In the genomic region with DNA sequence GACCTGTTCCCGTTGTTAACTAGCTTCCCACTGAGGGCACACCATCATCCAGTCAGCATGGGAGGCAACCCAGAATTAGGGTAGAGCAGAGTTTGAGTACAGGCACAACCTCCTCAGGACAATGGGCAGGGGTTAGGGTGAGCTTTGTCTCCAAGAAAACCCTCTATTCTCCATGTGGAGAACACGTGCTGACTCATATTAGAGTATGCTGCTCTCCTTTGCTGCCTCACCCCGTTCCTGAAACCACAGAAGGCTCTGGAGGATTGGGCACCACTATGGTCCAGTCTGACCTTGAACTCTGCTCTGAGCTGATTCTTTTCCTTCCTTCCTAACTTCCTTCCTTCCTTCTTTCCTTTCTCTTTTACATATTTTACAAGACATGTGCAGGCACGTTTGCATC, we compare ENCODE assay signal across 21 mouse cellular contexts. TPM values are rescaled to one million over a fixed set of nuclear protein-coding genes. Genes with fewer than 3 reads are reported as not detected.
"Had no signal": no experiment of that assay in that cellular context is flagged by ENCODE, and none has a peak within 500 bp of the region (broad histone marks: within the 10 kb centered on the region; RNA-seq: fewer than 3 reads in every experiment).

No protein-coding gene starts in this region.

- H3K9me3 ChIP-seq: midbrain, embryonic 10.5 days; midbrain, embryonic 12.5 days; neural tube, embryonic 12.5 days had no signal

- DNase-seq: lung, adult 18-20 months; lung, embryonic 14.5 days; lung, postnatal 10 days; lung, postnatal 4 days; midbrain, embryonic 14.5 days; right cerebral cortex, postnatal 14 days; right cerebral cortex, postnatal 4 days; spleen, adult 18-20 months; thymus, adult 2 months; thymus, postnatal 25 days; thymus, postnatal 4 days had no signal

- ATAC-seq: midbrain, embryonic 16.5 days had no signal

- H3K4me2 ChIP-seq: lung, embryonic 14.5 days; midbrain, embryonic 12.5 days; neural tube, embryonic 12.5 days had no signal

- H3K27me3 ChIP-seq: midbrain, embryonic 12.5 days; neural tube, embryonic 12.5 days had no signal

- H3K36me3 ChIP-seq: midbrain, embryonic 10.5 days; midbrain, embryonic 12.5 days; neural tube, embryonic 12.5 days had no signal

- H3K4me3 ChIP-seq: midbrain, embryonic 10.5 days; midbrain, embryonic 12.5 days; neural tube, embryonic 12.5 days had no signal

RNA-seq across cellular contexts. Expression of a gene that starts 35.9 kb away (rescaled TPM):
- total RNA-seq: megakaryocyte-erythroid progenitor cell, adult 5-6 weeks had no signal
- polyA plus RNA-seq: liver, embryonic 16.5 days; lung, embryonic 14.5 days; midbrain, embryonic 10.5 days; midbrain, embryonic 12.5 days; midbrain, embryonic 14.5 days; midbrain, embryonic 16.5 days; neural tube, embryonic 12.5 days; small intestine, adult 2 months; stomach, embryonic 14.5 days; stomach, embryonic 16.5 days; urinary bladder, adult 2 months had no signal
